Mouse (Mus musculus) heart, adult 2 months (tissue): ENCODE data around the gene Gm20696. TPM values are rescaled to one million over a fixed set of nuclear protein-coding genes. Genes with fewer than 3 reads are reported as not detected.

ENCODE experiments used
- DNase-seq, 2 experiments: peaks; one replicate each; pipeline ENCODE4 v3.0.0; 2021
- H3K27ac ChIP-seq: fragments of 200-600 bp; 2 replicates; pipeline ENCODE4 v1.8.1; 2022
- H3K27me3 ChIP-seq: fragments of 200-500 bp; 2 replicates; pipeline ENCODE4 v1.6.1; 2012; ENCODE audit warnings: mild to moderate bottlenecking, low read length, inconsistent platforms, mixed read lengths; ENCODE audit not compliant: control insufficient read depth, insufficient read depth
- H3K36me3 ChIP-seq: fragments of 200-500 bp; 2 replicates; pipeline ENCODE4 v1.6.1; 2012; ENCODE audit warnings: low read length, inconsistent platforms; ENCODE audit not compliant: control insufficient read depth, insufficient read depth
- H3K4me1 ChIP-seq: fragments of 200-500 bp; 2 replicates; pipeline ENCODE4 v1.6.1; 2011; ENCODE audit warnings: low read length; ENCODE audit not compliant: control insufficient read depth, insufficient read depth
- H3K4me3 ChIP-seq: fragments of 200-600 bp; 2 replicates; pipeline ENCODE4 v1.8.1; 2022
- H3K79me2 ChIP-seq: fragments of 200-500 bp; replicated peaks from 2 replicates; pipeline ENCODE4 v1.6.1; 2012; ENCODE audit warnings: mild to moderate bottlenecking, inconsistent platforms, low read length, moderate library complexity, mixed read lengths; ENCODE audit not compliant: control insufficient read depth, insufficient read depth
- H3K9ac ChIP-seq: fragments of 200-500 bp; 2 replicates; pipeline ENCODE4 v1.6.1; 2012; ENCODE audit warnings: low read depth, mild to moderate bottlenecking, control low read depth, inconsistent platforms, low read length, mixed read lengths
- CTCF ChIP-seq: fragments of 200-600 bp; IDR thresholded peaks from 2 replicates; pipeline ENCODE4 v1.8.1; 2022; ENCODE audit warnings: antibody characterized with exemption, mild to moderate bottlenecking, moderate library complexity
- EP300 ChIP-seq: fragments of 200-500 bp; IDR thresholded peaks from 2 replicates; pipeline ENCODE4 v1.6.1; 2011; ENCODE audit warnings: low read depth, low read length, control low read depth; ENCODE audit not compliant: insufficient read depth
- POLR2A ChIP-seq: fragments of 200-500 bp; IDR thresholded peaks from 2 replicates; pipeline ENCODE4 v1.6.1; 2011; ENCODE audit warnings: mild to moderate bottlenecking, low read depth, low read length, control low read depth; ENCODE audit not compliant: insufficient read depth
- WGBS: fragments of 180-500 bp; shearing (Covaris S2); methylation state at CpG from one replicate; pipeline ENCODE4 v1.1.7; 2018; 5-methylcytosine and 5-hydroxymethylcytosine counted together
- intact Hi-C: fragments of 180-260 bp; cut with DNase I; formaldehyde crosslinking; loops from one replicate; pipeline ENCODE4 v1.15.1; 2025
- polyA plus RNA-seq: library from polyadenylated mRNA; depleted of rRNA; stranded (reverse); fragments of >200 nt; gene quantifications from 2 replicates; pipeline ENCODE4 v1.2.3, GENCODE M21; 2012
- total RNA-seq, 2 experiments: library from RNA; stranded (reverse); gene quantifications; 2 replicates each; pipeline ENCODE4 v1.2.3; 2021

Gm20696 gene
- total and polyA plus RNA-seq, 3 experiments = 0.61 to 1.7 (median 1.4) TPM

DNA sequence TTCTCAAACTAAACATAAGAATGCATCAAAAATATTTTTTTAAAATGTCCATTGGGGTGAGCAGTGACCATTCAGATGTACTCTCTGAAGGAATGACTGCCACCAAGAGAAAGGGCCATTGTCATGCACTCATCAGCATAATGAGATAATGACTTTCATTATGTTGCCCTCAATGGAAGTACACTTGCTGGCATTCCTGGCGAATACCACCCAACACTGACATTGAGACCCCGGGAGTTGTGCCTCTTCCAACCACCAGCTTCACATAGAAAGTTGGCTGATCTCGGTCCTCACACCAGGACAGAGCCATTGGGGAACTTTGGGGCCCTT, 356.5 kb downstream of the Gm20696 start:
- no peak overlapping the region for H3K4me3 ChIP-seq
- no peaks in the 10 kb centered on the region for H3K79me2 ChIP-seq
- no peak overlapping the region for H3K27ac ChIP-seq
- TF ChIP-seq POLR2A = no peak
- no peak for TF ChIP-seq EP300
- no peak for TF ChIP-seq CTCF
- H3K4me1 ChIP-seq = peaks cover 1% of the 10 kb centered on the region; the same call in 1 of the 2 replicates
- no peaks in the 10 kb centered on the region for H3K27me3 ChIP-seq
- no peaks in the 10 kb centered on the region; the same call in 1 of the 2 replicates for H3K36me3 ChIP-seq
- intact Hi-C loops = no loop called here
- 91% methylated on average over 3 of the region's 3 CpGs for WGBS
- no peak overlapping the region for H3K9ac ChIP-seq
- DNase-seq = no peak

DNA sequence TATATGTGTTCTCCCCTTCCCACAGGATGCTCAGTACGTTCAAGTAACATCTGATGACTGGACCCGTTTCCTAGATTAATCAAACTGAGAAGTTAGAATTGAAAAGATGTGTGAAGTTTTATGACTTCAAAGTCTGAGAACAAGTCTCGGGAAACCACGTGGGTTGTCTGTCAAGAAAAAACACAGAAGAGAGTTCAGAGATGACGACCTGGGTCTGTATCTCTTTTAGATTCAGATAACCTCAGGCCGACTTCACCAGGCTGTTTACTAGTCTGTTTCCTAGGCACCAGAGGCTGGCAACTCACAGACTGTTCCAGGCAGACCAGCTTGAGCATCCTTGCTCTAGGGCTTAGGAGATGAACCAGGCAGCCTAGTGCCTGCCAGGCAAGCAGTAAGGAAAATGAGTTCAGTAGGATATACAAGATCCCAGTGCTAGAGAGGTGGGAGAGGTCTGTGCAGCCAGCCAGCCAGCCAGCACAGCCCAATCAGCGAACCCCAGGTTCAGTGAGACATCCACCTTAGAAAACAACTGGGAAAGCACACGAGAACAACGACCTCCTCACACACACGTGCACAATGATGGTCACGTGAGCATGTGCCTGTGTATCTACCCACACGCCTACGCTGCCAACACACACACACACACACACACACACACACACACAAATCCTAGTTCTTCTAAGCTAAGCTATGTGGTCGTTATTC, 357.0 kb downstream of the Gm20696 start:
- intact Hi-C loops = no loop called here
- Histone ChIP-seq H3K79me2 (no peaks in the 10 kb centered on the region), H3K27ac (no peak overlapping the region), H3K4me3 (no peak overlapping the region), H3K4me1 (no peaks in the 10 kb centered on the region), H3K27me3 (no peaks in the 10 kb centered on the region), H3K36me3 (no peaks in the 10 kb centered on the region), H3K9ac (no peak overlapping the region)
- 73% methylated on average over 14 of the region's 14 CpGs for WGBS
- TF ChIP-seq POLR2A (no peak), EP300 (no peak), CTCF (no peak)
- DNase-seq = no peak

DNA sequence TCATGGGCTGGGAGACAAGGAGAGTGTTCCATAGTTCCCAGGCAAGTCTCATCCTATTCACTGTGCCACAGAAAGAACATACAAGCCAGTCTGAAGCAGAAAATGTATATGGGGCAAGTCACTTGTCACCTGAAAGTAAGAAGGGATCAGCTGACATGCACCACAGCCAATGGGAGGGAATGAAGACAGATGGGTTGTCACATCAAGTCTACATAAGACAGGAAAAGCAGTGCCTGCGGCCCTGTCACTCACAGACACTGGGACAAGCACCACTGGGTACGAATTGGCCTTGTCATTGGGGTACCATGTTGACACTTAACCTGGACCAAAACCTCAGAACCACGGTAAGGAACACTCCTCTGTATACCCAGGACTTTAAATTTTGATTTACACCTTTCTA, 360.8 kb downstream of the Gm20696 start:
- WGBS = 93% methylated on average over 3 of the region's 3 CpGs

DNA sequence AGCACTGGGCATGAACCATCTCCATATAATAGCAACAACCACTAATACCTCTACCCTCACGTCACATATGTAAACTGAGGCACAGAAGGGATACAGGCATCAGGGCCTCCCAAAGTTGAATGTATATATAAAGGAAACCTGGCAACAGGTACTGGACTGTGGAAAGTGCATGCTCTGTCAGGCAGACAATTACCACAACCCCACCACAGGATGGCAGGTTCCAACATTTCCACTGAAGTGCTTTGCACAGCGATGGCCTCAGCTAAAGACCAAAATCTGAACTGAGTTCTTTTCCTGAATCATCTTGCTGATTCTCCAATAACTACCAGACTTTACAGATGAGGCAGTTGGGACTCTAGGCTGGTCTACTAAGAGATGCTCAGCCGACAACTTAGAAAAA, 361.4 kb downstream of the Gm20696 start:
- no peaks in the 10 kb centered on the region for H3K27me3 ChIP-seq
- 91% methylated on average over 3 of the region's 3 CpGs for WGBS
- no peaks in the 10 kb centered on the region for H3K36me3 ChIP-seq
- no peaks in the 10 kb centered on the region for H3K79me2 ChIP-seq
- no peak overlapping the region for H3K27ac ChIP-seq
- H3K9ac ChIP-seq = no peak overlapping the region
- TF ChIP-seq POLR2A (no peak), EP300 (no peak), CTCF (no peak)
- peaks cover 3% of the 10 kb centered on the region for H3K4me1 ChIP-seq
- no peak for DNase-seq
- no peak overlapping the region for H3K4me3 ChIP-seq
- intact Hi-C loops = no loop called here

More for the DNA sequence above, 360.8 kb downstream of the Gm20696 start:
- no peak overlapping the region for H3K9ac ChIP-seq
- DNase-seq = no peak
- no peaks in the 10 kb centered on the region for H3K36me3 ChIP-seq
- no peak overlapping the region for H3K27ac ChIP-seq
- peaks cover 3% of the 10 kb centered on the region for H3K4me1 ChIP-seq
- no peaks in the 10 kb centered on the region for H3K27me3 ChIP-seq
- TF ChIP-seq CTCF (no peak), POLR2A (no peak), EP300 (no peak)
- no peaks in the 10 kb centered on the region for H3K79me2 ChIP-seq
- intact Hi-C loops = no loop called here
- H3K4me3 ChIP-seq = no peak overlapping the region

DNA sequence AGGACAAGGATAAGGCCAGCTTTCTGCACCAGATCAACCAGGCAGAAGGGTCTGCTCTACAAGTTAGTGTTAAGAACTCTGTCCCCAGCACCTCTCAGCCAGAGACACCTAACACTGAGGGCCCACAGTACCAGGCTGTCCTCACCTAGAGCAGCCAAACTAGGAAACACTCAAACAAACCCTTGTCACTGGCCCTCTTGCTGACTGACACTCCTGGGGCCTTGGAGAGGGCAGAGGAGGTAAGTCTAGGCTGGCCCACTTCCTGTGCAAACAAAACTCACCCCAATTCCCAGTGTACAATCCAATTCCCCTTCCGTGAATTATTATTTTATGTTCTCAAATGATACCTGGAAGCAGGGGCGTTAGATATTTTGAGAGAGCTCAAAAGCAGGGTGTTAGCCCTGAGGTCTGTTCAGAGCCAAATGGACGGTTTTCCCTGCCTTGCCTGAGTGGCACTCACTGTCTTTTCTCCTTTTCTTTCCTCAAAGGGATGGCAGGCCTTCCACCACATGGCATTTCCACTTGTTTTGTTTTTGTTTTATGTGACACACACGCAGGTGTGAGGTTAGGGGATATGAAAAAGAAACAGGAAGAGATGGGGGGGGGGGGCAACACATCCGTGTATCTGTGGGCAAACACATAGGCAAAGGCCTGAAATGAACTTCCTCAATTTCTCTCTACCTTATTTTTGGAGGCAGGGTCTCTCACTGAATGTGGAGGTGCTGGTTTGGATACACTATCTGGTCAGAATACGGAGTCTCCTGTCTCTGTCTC, 363.7 kb downstream of the Gm20696 start:
- Histone ChIP-seq H3K36me3 (no peaks in the 10 kb centered on the region), H3K9ac (no peak overlapping the region), H3K27me3 (no peaks in the 10 kb centered on the region), H3K4me3 (no peak overlapping the region), H3K79me2 (no peaks in the 10 kb centered on the region), H3K27ac (no peak overlapping the region), H3K4me1 (peaks cover 3% of the 10 kb centered on the region)
- intact Hi-C loops = no loop called here
- no peak for TF ChIP-seq CTCF
- TF ChIP-seq EP300 = no peak
- TF ChIP-seq POLR2A = no peak
- 63% methylated on average over 6 of the region's 6 CpGs for WGBS
- DNase-seq = no peak

DNA sequence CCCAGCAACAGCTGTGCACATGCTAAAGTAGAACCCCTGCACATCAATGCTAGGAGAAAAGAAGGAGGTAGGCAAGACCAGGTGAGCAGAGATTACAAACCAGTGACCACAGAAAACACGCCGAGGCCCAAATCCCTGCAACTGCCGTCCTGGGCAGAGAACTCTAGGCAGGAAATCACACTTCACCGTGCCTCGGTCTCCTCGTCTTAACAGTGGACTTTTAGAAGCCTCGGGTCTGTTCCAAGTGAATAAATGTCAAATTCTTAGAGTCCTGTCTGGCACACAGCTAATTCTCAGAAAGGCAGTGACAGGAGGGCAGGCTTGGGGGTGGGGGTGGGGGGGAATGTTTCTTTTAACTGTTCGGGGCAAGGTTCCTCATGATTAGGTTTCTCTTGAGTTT, 364.7 kb downstream of the Gm20696 start:
- H3K79me2 ChIP-seq = no peaks in the 10 kb centered on the region
- H3K4me1 ChIP-seq = peaks cover 3% of the 10 kb centered on the region
- WGBS = 87% methylated on average over 8 of the region's 8 CpGs
- intact Hi-C loops = no loop called here
- H3K27ac ChIP-seq = no peak overlapping the region
- TF ChIP-seq CTCF = no peak
- TF ChIP-seq POLR2A = no peak
- no peak for TF ChIP-seq EP300
- no peak overlapping the region for H3K4me3 ChIP-seq
- no peaks in the 10 kb centered on the region for H3K27me3 ChIP-seq
- no peak overlapping the region for H3K9ac ChIP-seq
- H3K36me3 ChIP-seq = no peaks in the 10 kb centered on the region
- DNase-seq = no peak
